Mouse (Mus musculus): ENCODE results near the gene Pgm2l1.
"Not testable (repeated sequence)": the region's sequence is repeated elsewhere in the genome, so short reads cannot be mapped to it uniquely, and the experiment has no call there.

The Pgm2l1 gene

GRCm38 (mm10) chr7:100228957-100229356, 1.8 kb downstream of the Pgm2l1 start:
- DNase-seq (ENCODE audit: low read depth), result peak; percentile 42

- peak; percentile 32 for DNase-seq (ENCODE audit: low read depth)
Observed at GRCm38 (mm10) chr7:100230646-100231045, 3.5 kb downstream of the Pgm2l1 start.

GRCm38 (mm10) chr7:100231661-100232060, 4.5 kb downstream of the Pgm2l1 start:
- no peak for DNase-seq (ENCODE audit: low read depth)

GRCm38 (mm10) chr7:100233681-100234080, 6.5 kb downstream of the Pgm2l1 start:
- DNase-seq (ENCODE audit: low read depth), result peak; percentile 75

- DNase-seq (ENCODE audit: low read depth), result peak; percentile 79
Observed at GRCm38 (mm10) chr7:100234264-100234885, 7.2 kb downstream of the Pgm2l1 start.

GRCm38 (mm10) chr7:100238271-100238670, 11.1 kb downstream of the Pgm2l1 start:
- DNase-seq (ENCODE audit: low read depth), result peak; percentile 23

GRCm38 (mm10) chr7:100240601-100241000, 13.4 kb downstream of the Pgm2l1 start:
- no peak for DNase-seq (ENCODE audit: low read depth)

- peak; percentile 25 for DNase-seq (ENCODE audit: low read depth)
Observed at GRCm38 (mm10) chr7:100243007-100243406, 15.8 kb downstream of the Pgm2l1 start.

- DNase-seq (ENCODE audit: low read depth), result no peak
Observed at GRCm38 (mm10) chr7:100244225-100244624, 17.0 kb downstream of the Pgm2l1 start.

GRCm38 (mm10) chr7:100245176-100245575, 18.0 kb downstream of the Pgm2l1 start:
- DNase-seq (ENCODE audit: low read depth), result no peak

- peak; percentile 34 for DNase-seq (ENCODE audit: low read depth)
Observed at GRCm38 (mm10) chr7:100250667-100251066, 23.5 kb downstream of the Pgm2l1 start.

GRCm38 (mm10) chr7:100262350-100262749, 35.2 kb downstream of the Pgm2l1 start:
- peak; percentile 60 for DNase-seq (ENCODE audit: low read depth)

- not testable (repeated sequence) for DNase-seq (ENCODE audit: low read depth)
Observed at GRCm38 (mm10) chr7:100264934-100265333, 37.7 kb downstream of the Pgm2l1 start.

- no peak for DNase-seq (ENCODE audit: low read depth)
Observed at GRCm38 (mm10) chr7:100272369-100272768, 45.2 kb downstream of the Pgm2l1 start.

- no peak for DNase-seq (ENCODE audit: low read depth)
Observed at GRCm38 (mm10) chr7:100274507-100274906, 47.3 kb downstream of the Pgm2l1 start.

- DNase-seq (ENCODE audit: low read depth), result peak; percentile 59
Observed at GRCm38 (mm10) chr7:100276397-100276796, 49.2 kb downstream of the Pgm2l1 start.

GRCm38 (mm10) chr7:100279803-100280202, 52.6 kb downstream of the Pgm2l1 start:
- peak; percentile 73 for DNase-seq (ENCODE audit: low read depth)

GRCm38 (mm10) chr7:100281596-100281995, 54.4 kb downstream of the Pgm2l1 start:
- peak; percentile 38 for DNase-seq (ENCODE audit: low read depth)

GRCm38 (mm10) chr7:100283298-100283697, 56.1 kb downstream of the Pgm2l1 start:
- DNase-seq (ENCODE audit: low read depth), result no peak

- no peak for DNase-seq (ENCODE audit: low read depth)
Observed at GRCm38 (mm10) chr7:100285383-100285782, 58.2 kb downstream of the Pgm2l1 start, which contains the start of gene P4ha3. TSS of gene P4ha3 (plus strand) at chr7:100285520.

GRCm38 (mm10) chr7:100287748-100288578, 60.8 kb downstream of the Pgm2l1 start:
- peak; percentile 76 for DNase-seq (ENCODE audit: low read depth)

GRCm38 (mm10) chr7:100288622-100289021, 61.4 kb downstream of the Pgm2l1 start:
- no peak for DNase-seq (ENCODE audit: low read depth)

- no peak for DNase-seq (ENCODE audit: low read depth)
Observed at GRCm38 (mm10) chr7:100293546-100293945, 66.4 kb downstream of the Pgm2l1 start.
